Mouse (Mus musculus) retina, postnatal 7 days (tissue): ENCODE results near the gene Mxd4.

Experiments
- DNase-seq: peaks from one replicate; pipeline ENCODE4 v3.0.0-alpha.2; 2012; ENCODE audit warnings: low read depth, low spot score

Mxd4 gene

GRCm38 (mm10) chr5:34197243-34197642, 9.7 kb upstream of the Mxd4 start:
- no peak for DNase-seq

- DNase-seq: no peak
Observed at GRCm38 (mm10) chr5:34196423-34196822, 8.9 kb upstream of the Mxd4 start.

- DNase-seq: no peak
Observed at GRCm38 (mm10) chr5:34195786-34196185, 8.3 kb upstream of the Mxd4 start.

- DNase-seq: no peak
Observed at GRCm38 (mm10) chr5:34194975-34195662, 7.6 kb upstream of the Mxd4 start.

- no peak for DNase-seq
Observed at GRCm38 (mm10) chr5:34194426-34194825, 6.9 kb upstream of the Mxd4 start.

- DNase-seq: no peak
Observed at GRCm38 (mm10) chr5:34191843-34192242, 4.3 kb upstream of the Mxd4 start.

GRCm38 (mm10) chr5:34191021-34191420, 3.5 kb upstream of the Mxd4 start:
- no peak for DNase-seq

GRCm38 (mm10) chr5:34189521-34189920, 2.0 kb upstream of the Mxd4 start:
- DNase-seq: no peak

GRCm38 (mm10) chr5:34188856-34189255, 1.3 kb upstream of the Mxd4 start:
- no peak for DNase-seq

- DNase-seq: no peak
Observed at GRCm38 (mm10) chr5:34186961-34187391, 544 bp downstream of the Mxd4 start.

- DNase-seq: no peak
Observed at GRCm38 (mm10) chr5:34186391-34186790, 1.1 kb downstream of the Mxd4 start.

GRCm38 (mm10) chr5:34185791-34186190, 1.7 kb downstream of the Mxd4 start:
- no peak for DNase-seq

- DNase-seq: no peak
Observed at GRCm38 (mm10) chr5:34185051-34185580, 2.4 kb downstream of the Mxd4 start.

- DNase-seq: no peak
Observed at GRCm38 (mm10) chr5:34183976-34184375, 3.5 kb downstream of the Mxd4 start.

GRCm38 (mm10) chr5:34183156-34183880, 4.2 kb downstream of the Mxd4 start:
- no peak for DNase-seq

- DNase-seq: no peak
Observed at GRCm38 (mm10) chr5:34182486-34182885, 5.0 kb downstream of the Mxd4 start.

GRCm38 (mm10) chr5:34177821-34178220, 9.7 kb downstream of the Mxd4 start:
- DNase-seq: no peak

- DNase-seq: no peak
Observed at GRCm38 (mm10) chr5:34177091-34177490, 10.4 kb downstream of the Mxd4 start.

- DNase-seq: no peak
Observed at GRCm38 (mm10) chr5:34176691-34177090, 10.8 kb downstream of the Mxd4 start.

GRCm38 (mm10) chr5:34175403-34175694, 12.2 kb downstream of the Mxd4 start:
- no peak for DNase-seq

GRCm38 (mm10) chr5:34174550-34175402, 12.7 kb downstream of the Mxd4 start:
- DNase-seq: no peak

- no peak for DNase-seq
Observed at GRCm38 (mm10) chr5:34174021-34174420, 13.5 kb downstream of the Mxd4 start.
